7 mouse cellular contexts compared by ENCODE assay signal in the genomic region with DNA sequence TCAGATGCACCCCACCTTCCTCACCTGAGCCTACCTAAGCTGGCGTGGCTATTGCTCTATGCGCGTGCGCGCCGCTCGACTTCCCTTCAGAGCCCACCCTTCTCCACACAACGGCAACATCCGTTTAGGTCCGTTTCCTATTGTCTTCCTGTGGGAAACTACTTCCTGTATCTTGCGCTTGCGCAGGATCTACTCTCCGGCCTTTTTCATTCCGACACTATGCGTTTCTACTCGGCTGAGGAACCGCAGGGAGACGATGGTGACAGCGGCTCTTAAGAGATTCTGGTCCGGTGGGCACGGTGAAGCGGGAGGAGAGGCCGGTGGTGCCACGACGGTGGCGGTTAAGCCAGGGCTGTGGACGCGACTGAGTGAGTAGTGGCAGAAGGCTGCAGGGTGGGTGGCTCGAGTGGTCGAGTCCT. TPM values are rescaled to one million over a fixed set of nuclear protein-coding genes. Genes with fewer than 3 reads are reported as not detected.
DNase-seq lines count a peak whose midpoint lies in the region; ATAC-seq lines count a peak whose summit lies in the region.

A gene (plus strand): TSS at position 20 of the 419 bp plus-strand sequence.
A gene (minus strand): TSS at position 126 of the 419 bp plus-strand sequence.

- intact Hi-C loops in gastrocnemius, postnatal 36 days (cut with DNase I) = no loop called here
- intact Hi-C loops in left cerebral cortex, postnatal 25 days (cut with DNase I) = loop anchor here (2.0 kb wide), 1 partner anchor 46 kb away; a partner anchor contains a TSS

- under 1% methylated on average over 30 of the region's 30 CpGs for WGBS in intestine, embryonic 15.5 days
- under 1% methylated on average over 30 of the region's 30 CpGs for WGBS in midbrain, embryonic 10.5 days

- peak within 1 kb of the TSS; percentile 90 for H3K4me2 ChIP-seq in intestine, embryonic 15.5 days (replicated peaks)

- no peaks in the 10 kb centered on the region for H3K9me3 ChIP-seq in intestine, embryonic 15.5 days
- no peaks in the 10 kb centered on the region for H3K9me3 ChIP-seq in midbrain, embryonic 10.5 days (replicated peaks)

- H3K36me3 ChIP-seq in intestine, embryonic 15.5 days = peaks cover 23% of the 10 kb centered on the region; the same call in 1 of the 2 replicates
- peaks cover 64% of the 10 kb centered on the region for H3K36me3 ChIP-seq in midbrain, embryonic 10.5 days

- no peaks in the 10 kb centered on the region for H3K27me3 ChIP-seq in intestine, embryonic 15.5 days (replicated peaks)
- no peaks in the 10 kb centered on the region for H3K27me3 ChIP-seq in midbrain, embryonic 10.5 days (ENCODE audit: low read depth, poor library complexity, severe bottlenecking)

- peaks cover 18% of the 10 kb centered on the region for H3K4me1 ChIP-seq in intestine, embryonic 15.5 days (replicated peaks)
- peaks cover 37% of the 10 kb centered on the region for H3K4me1 ChIP-seq in midbrain, embryonic 10.5 days

- peak within 1 kb of the TSS; percentile 71 for H3K9ac ChIP-seq in intestine, embryonic 15.5 days

- peak within 1 kb of the TSS; percentile 77 for H3K27ac ChIP-seq in intestine, embryonic 15.5 days
- H3K27ac ChIP-seq in midbrain, embryonic 10.5 days (replicated peaks) = peak within 1 kb of the TSS; percentile 86

- peak within 1 kb of the TSS; percentile 72 for H3K4me3 ChIP-seq in intestine, embryonic 15.5 days (replicated peaks)
- H3K4me3 ChIP-seq in midbrain, embryonic 10.5 days = peak within 1 kb of the TSS; percentile 92

- DNase-seq in adrenal gland, adult 2 months = peak; percentile 92
- peak; percentile 95 for DNase-seq in embryo, embryonic 11.5 days (ENCODE audit: low read depth, low spot score)
- DNase-seq in gastrocnemius, postnatal 36 days = peak; percentile 80 to 83
- peak; percentile 94 to 98 for DNase-seq in left cerebral cortex, postnatal 25 days (ENCODE audit: low spot score in 2 of 2)
- peak; percentile 91 for DNase-seq in midbrain, embryonic 10.5 days (ENCODE audit: low spot score)
- DNase-seq in right cerebral cortex, postnatal 4 days = peak; percentile 83

- peak; percentile 94 for ATAC-seq in intestine, embryonic 15.5 days

RNA-seq across cellular contexts. Expression of the first gene that starts in this region (rescaled TPM):
- 10 to 100 TPM; 55.2 to 62.3 TPM for total RNA-seq in adrenal gland, adult 2 months (2021)
- polyA plus RNA-seq in adrenal gland, adult 2 months (2012; rRNA removed) = 60.1 and 62.2 TPM in 2 replicates
- total RNA-seq in gastrocnemius, postnatal 36 days (2021) = 10 to 100 TPM; 41.8 to 44.7 TPM
- polyA plus RNA-seq in intestine, embryonic 15.5 days (2015; fragmentation: Nextera tagmentation; extraction: Ambion mirVana) = 27.3 and 29.3 TPM in 2 replicates
- total RNA-seq in left cerebral cortex, postnatal 25 days (2021) = 10 to 100 TPM; 45.5 to 48.2 TPM
- 32.0 and 37.1 TPM in 2 replicates for polyA plus RNA-seq in midbrain, embryonic 10.5 days (2016; fragmentation: Nextera tagmentation; extraction: Ambion mirVana)

RNA-seq across cellular contexts. Expression of the second gene that starts in this region (rescaled TPM):
- 10 to 100 TPM; 26.5 to 36.1 TPM for total RNA-seq in adrenal gland, adult 2 months (2021)
- polyA plus RNA-seq in adrenal gland, adult 2 months (2012; rRNA removed) = 58.5 and 67.4 TPM in 2 replicates
- 1 to 10 TPM; 3.7 to 4.6 TPM for total RNA-seq in gastrocnemius, postnatal 36 days (2021)
- polyA plus RNA-seq in intestine, embryonic 15.5 days (2015; fragmentation: Nextera tagmentation; extraction: Ambion mirVana) = 25.2 and 34.3 TPM in 2 replicates
- total RNA-seq in left cerebral cortex, postnatal 25 days (2021) = 10 to 100 TPM; 18.1 to 19.4 TPM
- polyA plus RNA-seq in midbrain, embryonic 10.5 days (2016; fragmentation: Nextera tagmentation; extraction: Ambion mirVana) = 20.4 and 21.6 TPM in 2 replicates

Comparison
In these comparisons a context has a peak if more than half of its experiments do, and no peak if none do; other contexts are left out.
1. Peak in every context shown above with its lines: DNase-seq, ATAC-seq, H3K4me3 ChIP-seq and H3K27ac ChIP-seq.